Mouse (Mus musculus) small intestine, adult 2 months (tissue): ENCODE results near the gene Pianp. TPM values are rescaled to one million over a fixed set of nuclear protein-coding genes. Genes with fewer than 3 reads are reported as not detected.
A peak's percentile ranks its signal among the peaks of the same experiment; 100 is the strongest.
"Not testable (repeated sequence)": the region's sequence is repeated elsewhere in the genome, so short reads cannot be mapped to it uniquely, and the experiment has no call there.

ENCODE experiments used
- H3K27ac ChIP-seq: fragments of 200-500 bp; 2 replicates; pipeline ENCODE4 v1.5.1; 2012; ENCODE audit warnings: low read depth, low read length, control low read depth, inconsistent platforms; ENCODE audit not compliant: insufficient read depth
- H3K27me3 ChIP-seq: fragments of 200-500 bp; 2 replicates; pipeline ENCODE4 v1.6.1; 2012; ENCODE audit warnings: mild to moderate bottlenecking, moderate library complexity, low read length, inconsistent platforms; ENCODE audit not compliant: control insufficient read depth, insufficient read depth
- H3K36me3 ChIP-seq: fragments of 200-500 bp; 2 replicates; pipeline ENCODE4 v1.6.1; 2012; ENCODE audit warnings: mild to moderate bottlenecking, low read length, control low read depth, inconsistent platforms; ENCODE audit not compliant: control insufficient read depth, insufficient read depth
- H3K4me1 ChIP-seq: fragments of 200-500 bp; 2 replicates; pipeline ENCODE4 v1.6.1; 2012; ENCODE audit warnings: low read length, inconsistent platforms, mixed read lengths; ENCODE audit not compliant: control insufficient read depth, insufficient read depth, insufficient read length
- H3K4me3 ChIP-seq: fragments of 200-500 bp; 2 replicates; pipeline ENCODE4 v1.5.1; 2012; ENCODE audit warnings: low read depth, mild to moderate bottlenecking, control low read depth, inconsistent platforms, low read length, moderate library complexity
- CTCF ChIP-seq: fragments of 200-500 bp; IDR thresholded peaks from 2 replicates; pipeline ENCODE4 v1.5.1; 2012; ENCODE audit warnings: low read depth, mild to moderate bottlenecking, control low read depth, inconsistent platforms, low read length, moderate library complexity, mixed read lengths; ENCODE audit not compliant: insufficient replicate concordance, insufficient read length; ENCODE audit errors: extremely low read depth
- POLR2A ChIP-seq: fragments of 200-500 bp; IDR thresholded peaks from 2 replicates; pipeline ENCODE4 v1.6.1; 2012; ENCODE audit warnings: low read depth, mild to moderate bottlenecking, control low read depth, inconsistent platforms, low read length, moderate library complexity
- WGBS: fragments of 180-500 bp; shearing (Covaris S2); methylation state at CpG from one replicate; pipeline ENCODE4 v1.1.7; 2018; 5-methylcytosine and 5-hydroxymethylcytosine counted together
- polyA plus RNA-seq: library from polyadenylated mRNA; depleted of rRNA; stranded (reverse); fragments of >200 nt; gene quantifications from 2 replicates; pipeline ENCODE4 v1.2.3, GENCODE M21; 2012

Pianp gene
- polyA plus RNA-seq, 1 experiment: 5.0 TPM

- no peaks in the 10 kb centered on the region for H3K27me3 ChIP-seq
- H3K36me3 ChIP-seq: peaks cover 17% of the 10 kb centered on the region
- under 1% methylated on average over 34 of the region's 34 CpGs for WGBS
- H3K4me3 ChIP-seq: peak overlapping the region; percentile 94
- H3K4me1 ChIP-seq: peaks cover 2% of the 10 kb centered on the region; the same call in 1 of the 2 replicates
- peak overlapping the region; percentile 67 for H3K27ac ChIP-seq
- TF ChIP-seq CTCF (no peak), POLR2A (no peak)
These were observed 12.2 kb downstream of the Pianp start for GRCm38 (mm10) chr6:125008586-125009128.

GRCm38 (mm10) chr6:125009129-125009180 is 12.5 kb downstream of the Pianp start, which contains the start of gene Zfp384:
Gene Zfp384 (plus strand): TSS chr6:125009145.
- TF ChIP-seq POLR2A (no peak), CTCF (no peak)
- Histone ChIP-seq H3K4me3 (peak within 1 kb of the TSS; percentile 94), H3K4me1 (peaks cover 2% of the 10 kb centered on the region; the same call in 1 of the 2 replicates), H3K36me3 (peaks cover 20% of the 10 kb centered on the region), H3K27ac (peak within 1 kb of the TSS; percentile 94), H3K27me3 (no peaks in the 10 kb centered on the region)
- WGBS: 0% methylated on average over 3 of the region's 3 CpGs

DNA sequence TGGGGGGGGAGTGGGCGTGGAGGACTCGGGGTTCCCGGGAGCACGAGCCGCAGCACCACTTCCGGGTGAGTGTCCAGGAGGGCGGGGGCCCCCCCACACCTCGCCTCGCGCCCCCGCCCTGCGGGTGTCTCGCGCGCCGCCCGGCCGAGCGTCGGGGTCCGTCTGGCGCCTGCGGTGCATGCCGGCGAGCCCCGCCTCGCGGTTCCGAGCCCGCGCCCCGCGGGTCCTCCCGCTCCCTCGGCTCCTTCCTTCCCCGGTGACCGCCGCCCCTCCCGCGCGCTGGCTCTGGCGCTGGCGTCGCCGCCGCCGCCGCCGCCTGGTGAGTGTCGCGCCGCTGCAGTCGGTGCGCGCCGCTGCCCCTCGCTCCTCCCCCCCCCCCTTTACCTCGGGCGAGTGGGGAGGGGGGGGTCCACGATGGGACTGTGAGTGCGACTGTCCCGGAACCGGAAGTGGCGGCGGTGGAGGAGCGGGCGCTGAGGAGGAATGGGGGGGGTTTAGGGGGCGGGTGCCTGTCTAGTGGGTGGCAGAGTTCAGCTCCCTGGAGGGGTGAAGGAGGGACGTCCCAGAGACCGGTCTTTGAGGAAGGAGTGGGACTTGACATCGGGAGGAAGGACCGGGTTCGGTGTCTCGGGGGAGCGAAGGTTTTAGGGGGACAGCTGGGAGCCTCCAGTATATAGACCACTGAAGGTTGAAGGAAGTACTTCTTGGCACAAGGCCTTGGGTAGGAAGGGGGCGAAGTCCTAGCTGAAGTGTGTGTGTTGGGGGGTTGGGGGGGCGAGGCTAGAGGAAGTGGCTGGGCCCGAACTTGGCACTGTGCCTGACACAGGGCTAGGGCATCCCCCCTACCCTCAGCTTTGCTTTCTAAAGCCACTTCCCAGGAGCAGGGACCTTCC is 12.9 kb downstream of the Pianp start:
- TF ChIP-seq POLR2A: peak; percentile 62; the same call in 1 of the 2 replicates
- no peak for TF ChIP-seq CTCF
- WGBS: under 1% methylated on average over 76 of the region's 78 CpGs
- H3K27ac ChIP-seq: peak overlapping the region; percentile 94

DNA sequence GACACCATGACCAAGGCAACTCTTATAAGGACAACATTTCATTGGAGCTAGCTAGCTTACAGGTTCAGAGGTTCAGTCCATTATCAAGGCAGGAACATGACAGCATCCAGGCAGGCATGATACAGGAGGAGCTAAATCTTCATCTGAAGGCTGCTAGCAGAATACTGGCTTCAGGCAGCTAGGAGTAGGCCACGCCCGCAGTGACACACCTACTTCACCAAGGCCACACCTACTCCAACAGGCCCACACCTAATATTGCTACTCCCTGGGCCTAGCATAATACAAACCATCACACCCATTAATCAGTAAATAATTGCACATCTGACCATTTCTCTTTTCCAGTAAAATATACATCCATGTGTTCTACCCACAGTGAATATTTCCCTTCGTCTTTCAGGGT is 21.2 kb downstream of the Pianp start:
- WGBS: 81% methylated on average over 3 of the region's 3 CpGs
- H3K27me3 ChIP-seq: no peaks in the 10 kb centered on the region
- H3K4me1 ChIP-seq: no peaks in the 10 kb centered on the region
- peaks cover 43% of the 10 kb centered on the region for H3K36me3 ChIP-seq
- TF ChIP-seq CTCF: no peak
- TF ChIP-seq POLR2A: no peak
- H3K27ac ChIP-seq: no peak overlapping the region
- H3K4me3 ChIP-seq: no peak overlapping the region

More for the DNA sequence above, 12.9 kb downstream of the Pianp start:
- no peaks in the 10 kb centered on the region for H3K27me3 ChIP-seq
- H3K4me3 ChIP-seq: peak overlapping the region; percentile 94
- H3K36me3 ChIP-seq: peaks cover 20% of the 10 kb centered on the region
- H3K4me1 ChIP-seq: peaks cover 2% of the 10 kb centered on the region; the same call in 1 of the 2 replicates

DNA sequence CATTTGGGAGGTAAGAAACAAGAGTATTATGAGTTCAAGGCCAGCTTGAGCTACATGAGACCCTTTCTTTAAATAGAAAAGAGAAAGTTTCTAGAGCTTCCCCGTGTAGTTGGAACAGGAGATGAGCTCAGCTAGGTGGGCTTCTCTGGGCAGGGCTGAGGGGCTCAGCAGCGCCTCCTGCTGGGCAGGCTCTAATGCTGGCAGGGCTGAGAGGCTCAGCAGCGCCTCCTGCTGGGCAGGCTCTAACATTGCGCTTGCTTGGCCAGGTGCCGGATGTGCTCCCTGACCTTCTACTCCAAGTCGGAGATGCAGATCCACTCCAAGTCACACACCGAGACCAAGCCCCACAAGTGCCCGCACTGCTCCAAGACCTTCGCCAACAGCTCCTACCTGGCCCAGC is 34.0 kb downstream of the Pianp start:
- 44% methylated on average over 9 of the region's 9 CpGs for WGBS

DNA sequence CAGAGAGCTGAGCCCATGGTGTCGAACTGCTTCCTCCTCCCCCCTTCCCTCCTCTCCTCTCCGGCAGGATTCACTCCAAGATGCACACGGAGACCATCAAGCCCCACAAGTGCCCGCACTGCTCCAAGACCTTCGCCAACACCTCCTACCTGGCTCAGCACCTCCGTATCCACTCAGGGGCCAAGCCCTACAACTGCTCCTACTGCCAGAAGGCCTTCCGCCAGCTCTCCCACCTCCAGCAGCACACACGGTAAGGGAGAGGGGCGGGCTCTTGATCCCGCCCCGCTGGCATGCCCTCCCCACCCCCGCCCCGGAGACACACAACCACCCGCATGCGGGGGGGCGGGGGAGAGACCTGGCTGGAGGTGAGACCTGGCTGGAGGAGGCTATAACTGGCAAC is 35.1 kb downstream of the Pianp start:
- no peaks in the 10 kb centered on the region for H3K4me1 ChIP-seq
- peaks cover 60% of the 10 kb centered on the region for H3K36me3 ChIP-seq
- 83% methylated on average over 16 of the region's 16 CpGs for WGBS
- H3K27me3 ChIP-seq: no peaks in the 10 kb centered on the region
- no peak for TF ChIP-seq CTCF
- TF ChIP-seq POLR2A: no peak
- H3K27ac ChIP-seq: no peak overlapping the region
- H3K4me3 ChIP-seq: no peak overlapping the region

More for the DNA sequence above, 34.0 kb downstream of the Pianp start:
- H3K36me3 ChIP-seq: peaks cover 57% of the 10 kb centered on the region
- not testable (repeated sequence) for H3K4me3 ChIP-seq, H3K27me3 ChIP-seq, H3K27ac ChIP-seq, H3K4me1 ChIP-seq
- TF ChIP-seq CTCF: peak; percentile 99

- TF ChIP-seq POLR2A: no peak
- no peak for TF ChIP-seq CTCF
- WGBS: 96% methylated on average over 4 of the region's 4 CpGs
- Histone ChIP-seq H3K27me3 (no peaks in the 10 kb centered on the region), H3K36me3 (peaks cover 29% of the 10 kb centered on the region), H3K27ac (no peak overlapping the region), H3K4me3 (no peak overlapping the region), H3K4me1 (peaks cover 4% of the 10 kb centered on the region; the same call in 1 of the 2 replicates)
These were observed 42.2 kb downstream of the Pianp start for GRCm38 (mm10) chr6:125038666-125039065.
